Mouse (Mus musculus) erythroblast, embryonic 14.5 days (primary cell): ENCODE results near the gene Trpd52l3. TPM values are rescaled to one million over a fixed set of nuclear protein-coding genes. Genes with fewer than 3 reads are reported as not detected.

Experiments
- H3K27me3 ChIP-seq: 2 replicates; pipeline ENCODE4 v1.6.1; 2012; ENCODE audit warnings: inconsistent platforms; ENCODE audit not compliant: control insufficient read depth
- H3K36me3 ChIP-seq: 2 replicates; pipeline ENCODE4 v1.6.1; 2012; ENCODE audit warnings: mild to moderate bottlenecking, inconsistent platforms; ENCODE audit not compliant: control insufficient read depth
- H3K4me1 ChIP-seq: 2 replicates; pipeline ENCODE4 v1.6.1; 2012; ENCODE audit warnings: inconsistent platforms; ENCODE audit not compliant: control insufficient read depth
- H3K4me3 ChIP-seq: replicated peaks from 2 replicates; pipeline ENCODE3; 2012; ENCODE audit warnings: moderate library complexity, mild to moderate bottlenecking, inconsistent platforms
- H3K9me3 ChIP-seq: 2 replicates; pipeline ENCODE4 v1.6.1; 2012; ENCODE audit warnings: low read length, inconsistent platforms, mixed read lengths; ENCODE audit not compliant: control insufficient read depth
- GATA1 ChIP-seq: IDR thresholded peaks from 2 replicates; pipeline ENCODE4 v1.6.1; 2012; ENCODE audit warnings: low read length, inconsistent platforms, mixed read lengths
- TAL1 ChIP-seq: IDR thresholded peaks from 3 replicates; pipeline ENCODE4 v1.6.1; 2012; ENCODE audit warnings: low read length, inconsistent platforms, mixed read lengths
- polyA plus RNA-seq: library from polyadenylated mRNA; stranded (reverse); fragments of >175 nt; gene quantifications from 2 replicates; pipeline ENCODE4 v1.2.3, GENCODE M21; 2012

The Trpd52l3 gene
- polyA plus RNA-seq: not detected in 2 replicates

GRCm38 (mm10) chr19:30003621-30004020 is at the start of gene Trpd52l3:
Trpd52l3 (plus strand) TSS chr19:30003790.
- H3K4me3 ChIP-seq: no peak within 1 kb of the TSS
- no peaks in the 10 kb centered on the region for H3K9me3 ChIP-seq
- H3K4me1 ChIP-seq: no peaks in the 10 kb centered on the region
- TF ChIP-seq GATA1: no peak
- TF ChIP-seq TAL1: no peak
- no peaks in the 10 kb centered on the region for H3K36me3 ChIP-seq
- no peaks in the 10 kb centered on the region for H3K27me3 ChIP-seq

DNA sequence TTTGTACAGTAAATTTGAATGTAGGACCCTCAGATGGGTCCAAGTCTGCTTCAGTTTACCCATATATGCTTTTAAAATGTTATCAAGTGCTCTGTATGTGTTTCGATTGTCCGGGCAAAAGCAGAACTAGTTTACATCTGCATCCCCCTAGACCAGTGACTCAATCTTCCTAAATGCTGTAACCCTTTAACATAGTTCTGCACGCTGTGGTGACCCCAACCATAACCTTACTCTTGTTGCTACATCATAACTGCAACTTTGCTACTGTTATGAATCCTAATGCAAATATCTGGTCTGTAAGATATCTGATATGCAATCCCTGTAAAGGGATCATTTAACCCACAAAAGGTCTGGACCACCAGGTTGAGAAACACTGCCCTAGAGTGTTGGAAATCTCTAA is 49.8 kb upstream of the Trpd52l3 start:
- TF ChIP-seq TAL1: no peak
- no peak for TF ChIP-seq GATA1
- H3K9me3 ChIP-seq: no peaks in the 10 kb centered on the region
- no peaks in the 10 kb centered on the region for H3K36me3 ChIP-seq
- peaks cover 2% of the 10 kb centered on the region; the same call in 1 of the 2 replicates for H3K4me1 ChIP-seq
- no peak overlapping the region for H3K4me3 ChIP-seq
- H3K27me3 ChIP-seq: no peaks in the 10 kb centered on the region

GRCm38 (mm10) chr19:29955454-29955853 is 48.1 kb upstream of the Trpd52l3 start:
- H3K4me3 ChIP-seq: no peak overlapping the region
- H3K27me3 ChIP-seq: no peaks in the 10 kb centered on the region
- H3K4me1 ChIP-seq: peaks cover 2% of the 10 kb centered on the region; the same call in 1 of the 2 replicates
- TF ChIP-seq GATA1 (no peak), TAL1 (no peak)
- no peaks in the 10 kb centered on the region for H3K36me3 ChIP-seq
- H3K9me3 ChIP-seq: no peaks in the 10 kb centered on the region

GRCm38 (mm10) chr19:29960906-29961305 is 42.7 kb upstream of the Trpd52l3 start:
- no peaks in the 10 kb centered on the region for H3K4me1 ChIP-seq
- TF ChIP-seq GATA1: no peak
- no peak for TF ChIP-seq TAL1
- no peaks in the 10 kb centered on the region for H3K9me3 ChIP-seq
- no peaks in the 10 kb centered on the region for H3K36me3 ChIP-seq
- no peaks in the 10 kb centered on the region for H3K27me3 ChIP-seq
- H3K4me3 ChIP-seq: no peak overlapping the region

- H3K36me3 ChIP-seq: no peaks in the 10 kb centered on the region
- H3K9me3 ChIP-seq: no peaks in the 10 kb centered on the region
- H3K4me3 ChIP-seq: no peak overlapping the region
- H3K27me3 ChIP-seq: no peaks in the 10 kb centered on the region
- H3K4me1 ChIP-seq: no peaks in the 10 kb centered on the region
- TF ChIP-seq TAL1 (no peak), GATA1 (no peak)
Measured at GRCm38 (mm10) chr19:29961842-29962241, 41.7 kb upstream of the Trpd52l3 start.

DNA sequence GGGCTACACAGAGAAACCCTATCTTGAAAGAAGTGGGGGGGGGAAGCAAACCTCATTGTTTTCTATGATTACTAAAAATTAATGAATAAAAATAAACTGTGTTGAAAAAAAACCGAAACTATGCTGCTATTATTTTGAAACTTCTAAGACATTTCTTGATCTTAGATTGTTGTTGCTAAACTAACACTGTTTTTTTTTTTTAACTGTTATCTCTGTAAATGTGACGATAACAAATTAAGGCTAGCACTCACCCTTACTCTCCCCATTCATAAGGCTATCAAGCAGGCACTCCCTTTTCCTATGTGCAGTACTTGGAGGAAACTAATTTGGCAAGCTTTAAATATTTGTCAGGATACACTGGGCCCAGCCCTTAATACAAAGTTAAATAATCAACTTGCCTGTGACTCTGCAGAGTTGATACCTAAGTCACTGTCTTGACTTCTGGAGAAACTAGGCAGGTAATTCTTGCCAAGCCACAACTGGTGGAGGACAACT is 39.9 kb upstream of the Trpd52l3 start:
- H3K27me3 ChIP-seq: no peaks in the 10 kb centered on the region
- no peak for TF ChIP-seq TAL1
- TF ChIP-seq GATA1: no peak
- no peaks in the 10 kb centered on the region for H3K4me1 ChIP-seq
- H3K4me3 ChIP-seq: no peak overlapping the region
- H3K9me3 ChIP-seq: peaks cover 2% of the 10 kb centered on the region; the same call in 1 of the 2 replicates
- H3K36me3 ChIP-seq: no peaks in the 10 kb centered on the region

DNA sequence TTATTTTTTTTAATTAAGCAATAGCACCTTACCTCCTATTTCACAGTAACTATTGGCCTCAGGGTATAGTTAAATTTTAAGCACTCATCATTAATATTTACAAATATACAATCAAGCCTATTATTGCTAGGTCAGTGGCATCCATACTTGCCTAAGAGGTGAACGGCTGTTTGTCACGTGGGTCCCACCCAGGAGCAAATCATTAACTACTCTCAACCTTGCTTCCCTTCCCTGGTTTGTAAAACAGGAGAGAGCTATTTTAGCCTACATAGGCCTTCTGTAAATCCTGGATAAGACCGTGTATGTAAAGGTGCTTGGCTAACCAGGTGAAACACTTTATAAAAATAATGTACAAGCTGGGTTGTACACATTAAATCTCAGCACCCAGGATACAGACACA is 35.6 kb upstream of the Trpd52l3 start:
- peaks cover 2% of the 10 kb centered on the region; the same call in 1 of the 2 replicates for H3K9me3 ChIP-seq
- H3K4me3 ChIP-seq: no peak overlapping the region
- TF ChIP-seq TAL1 (no peak), GATA1 (no peak)
- no peaks in the 10 kb centered on the region for H3K4me1 ChIP-seq
- no peaks in the 10 kb centered on the region for H3K27me3 ChIP-seq
- no peaks in the 10 kb centered on the region for H3K36me3 ChIP-seq

DNA sequence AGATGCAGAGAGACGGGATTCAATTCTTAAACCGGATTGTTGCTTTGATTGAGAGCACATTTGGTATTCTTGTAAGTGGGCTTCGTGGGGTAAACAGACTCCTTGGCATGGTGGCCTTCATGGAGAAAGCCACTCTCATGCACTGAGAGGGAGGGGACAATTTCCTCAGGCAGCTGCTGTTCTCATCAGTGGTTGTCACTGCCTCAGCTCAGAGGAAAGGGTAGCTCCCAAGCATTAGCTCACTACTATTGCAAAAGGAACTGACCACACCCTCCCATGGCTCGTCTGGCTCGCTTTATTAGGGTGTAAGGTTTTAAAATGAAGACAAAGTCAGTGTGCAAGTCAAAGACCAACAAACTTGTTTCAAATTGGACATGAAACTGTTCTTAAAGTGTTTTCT is 30.2 kb upstream of the Trpd52l3 start:
- H3K4me1 ChIP-seq: no peaks in the 10 kb centered on the region
- no peak overlapping the region for H3K4me3 ChIP-seq
- no peaks in the 10 kb centered on the region for H3K36me3 ChIP-seq
- TF ChIP-seq TAL1 (no peak), GATA1 (no peak)
- peaks cover 4% of the 10 kb centered on the region; the same call in 1 of the 2 replicates for H3K9me3 ChIP-seq
- no peaks in the 10 kb centered on the region for H3K27me3 ChIP-seq

GRCm38 (mm10) chr19:29978847-29979246 is 24.7 kb upstream of the Trpd52l3 start:
- no peaks in the 10 kb centered on the region for H3K27me3 ChIP-seq
- TF ChIP-seq TAL1: no peak
- no peak for TF ChIP-seq GATA1
- H3K36me3 ChIP-seq: no peaks in the 10 kb centered on the region
- H3K4me3 ChIP-seq: no peak overlapping the region
- H3K4me1 ChIP-seq: no peaks in the 10 kb centered on the region
- peaks cover 4% of the 10 kb centered on the region; the same call in 1 of the 2 replicates for H3K9me3 ChIP-seq

DNA sequence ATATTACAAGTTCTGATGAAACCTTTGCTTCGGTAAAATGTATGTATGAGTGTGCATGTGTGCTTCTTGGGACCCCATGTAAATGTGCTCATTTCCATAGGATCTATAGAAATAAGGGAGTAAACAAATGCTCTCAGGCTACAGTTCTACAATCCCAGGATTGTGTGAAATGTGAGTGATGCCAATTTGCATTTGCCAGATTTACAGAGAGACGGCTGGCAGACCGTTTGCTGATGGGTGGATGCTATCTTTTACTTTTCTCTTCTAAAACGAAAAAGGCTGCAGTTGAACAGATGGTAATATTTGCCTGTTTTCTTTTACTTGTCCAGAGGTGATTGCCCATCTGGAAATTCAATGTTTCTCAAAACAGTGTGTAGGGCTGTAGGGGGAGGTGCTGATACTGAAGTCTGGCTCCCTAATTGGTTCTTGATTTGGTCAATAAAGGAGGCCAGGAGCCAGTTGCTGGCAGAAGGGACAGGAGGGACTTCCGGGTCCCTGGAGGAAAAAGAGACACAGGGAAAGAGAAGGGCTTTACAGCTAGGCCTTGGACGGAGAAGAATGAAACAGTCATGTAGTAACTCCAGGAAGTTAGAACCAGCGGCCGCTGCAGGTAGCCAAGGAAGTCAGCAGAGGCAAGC is 24.0 kb upstream of the Trpd52l3 start:
- no peaks in the 10 kb centered on the region for H3K4me1 ChIP-seq
- peaks cover 4% of the 10 kb centered on the region; the same call in 1 of the 2 replicates for H3K9me3 ChIP-seq
- no peaks in the 10 kb centered on the region for H3K36me3 ChIP-seq
- no peaks in the 10 kb centered on the region for H3K27me3 ChIP-seq
- TF ChIP-seq GATA1 (no peak), TAL1 (no peak)
- no peak overlapping the region for H3K4me3 ChIP-seq
